Mouse (Mus musculus) WW6 (cell line): ENCODE results near the gene Ripor2.

ENCODE experiments used
- DNase-seq: peaks from one replicate; pipeline ENCODE4 v3.0.0-alpha.2; 2013; ENCODE audit warnings: low read depth, low spot score

Gene Ripor2

DNA sequence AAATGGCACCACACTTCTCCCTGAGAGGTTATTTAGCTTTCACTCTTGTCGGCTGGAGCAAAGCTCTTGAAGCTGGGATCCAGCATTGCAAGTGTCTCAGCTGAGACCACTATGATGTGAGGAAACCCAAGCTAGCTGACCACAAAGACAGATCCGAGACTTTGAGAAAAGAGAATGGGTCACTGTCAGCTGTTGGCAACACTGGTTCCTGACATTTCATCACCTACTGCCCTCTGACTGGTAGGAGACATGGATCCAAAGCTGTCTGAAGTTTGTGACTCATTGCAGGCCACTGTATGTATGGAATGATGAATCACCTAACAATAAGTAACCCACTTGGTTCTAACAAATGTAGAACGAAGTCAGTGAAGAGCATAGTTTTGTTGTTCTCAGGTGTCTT lies 64.3 kb downstream of the Ripor2 start:
- no peak for DNase-seq

DNA sequence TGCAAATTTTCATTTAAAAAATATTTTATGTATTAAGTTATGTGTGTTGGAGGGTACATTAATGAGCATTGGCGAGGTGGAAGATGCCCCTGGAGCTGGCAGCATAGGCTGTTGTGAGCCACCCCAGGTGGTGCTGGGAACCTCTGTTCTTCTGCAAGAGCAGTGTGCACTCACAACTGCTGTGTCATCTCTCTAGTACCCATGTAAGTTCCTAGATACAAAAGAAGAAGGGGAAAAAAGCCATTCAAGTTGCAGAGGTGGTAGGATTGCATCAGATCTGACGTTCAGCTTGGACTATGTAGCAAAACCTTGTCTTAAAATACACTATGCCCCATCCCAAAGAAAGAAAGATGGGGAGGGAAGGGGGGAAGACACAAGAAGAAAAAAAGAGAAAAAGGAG lies 65.5 kb downstream of the Ripor2 start:
- no peak for DNase-seq

DNA sequence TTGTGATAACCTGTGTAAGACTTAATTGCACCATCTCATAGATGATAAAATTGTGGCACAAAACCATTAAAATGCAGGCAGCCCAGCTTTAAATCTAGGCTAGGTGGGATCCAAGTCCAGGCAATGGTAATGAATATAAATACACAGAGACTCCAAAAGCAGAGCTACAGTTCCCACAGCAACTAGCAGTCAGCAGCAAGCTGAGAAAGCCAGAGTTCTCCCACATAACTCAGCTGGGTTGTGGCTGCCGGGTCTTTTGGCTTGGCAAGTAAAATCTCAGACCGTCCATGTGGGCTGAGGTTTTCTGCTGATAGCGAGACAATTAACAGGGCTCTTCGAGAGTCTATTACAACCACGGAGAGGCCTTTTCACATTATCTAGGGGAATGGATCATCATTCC lies 66.0 kb downstream of the Ripor2 start:
- no peak for DNase-seq

DNA sequence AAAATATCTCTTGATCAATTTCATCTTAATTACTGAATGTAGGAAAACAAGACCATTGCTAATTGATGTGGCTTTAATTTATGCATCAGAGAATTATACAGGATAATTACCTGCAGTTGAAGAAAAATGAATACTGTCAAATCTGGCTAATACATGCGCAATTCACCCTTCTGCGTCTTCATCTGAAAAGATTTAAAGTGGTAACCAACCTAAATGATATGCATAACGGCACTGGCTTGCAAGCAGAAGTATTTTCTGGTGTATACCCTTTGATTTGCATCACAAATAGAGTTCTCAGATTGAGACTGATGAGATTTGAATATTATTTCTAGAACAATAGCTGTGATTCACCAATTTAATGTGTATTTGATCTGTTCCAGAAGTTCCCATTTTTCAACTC lies 66.7 kb downstream of the Ripor2 start:
- no peak for DNase-seq

DNA sequence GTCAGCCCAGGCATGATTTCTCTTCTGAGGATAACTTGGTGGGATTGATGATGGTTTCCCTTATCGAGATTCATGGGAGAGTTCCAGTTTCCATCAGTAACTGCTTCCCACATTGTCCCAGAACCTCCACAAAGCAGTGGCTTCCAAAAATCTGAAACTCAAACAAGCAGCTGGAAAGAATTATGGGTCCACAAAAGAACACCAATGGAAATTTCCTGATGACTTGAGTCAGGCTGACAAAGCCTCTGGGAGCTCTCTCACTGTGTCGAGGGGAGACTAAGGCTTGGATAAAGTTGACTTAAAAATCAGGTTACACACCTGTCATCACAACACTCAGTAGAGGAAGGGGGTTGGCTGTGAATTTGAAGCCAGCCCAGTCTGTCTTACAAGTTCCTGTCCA lies 67.1 kb downstream of the Ripor2 start:
- no peak for DNase-seq

DNA sequence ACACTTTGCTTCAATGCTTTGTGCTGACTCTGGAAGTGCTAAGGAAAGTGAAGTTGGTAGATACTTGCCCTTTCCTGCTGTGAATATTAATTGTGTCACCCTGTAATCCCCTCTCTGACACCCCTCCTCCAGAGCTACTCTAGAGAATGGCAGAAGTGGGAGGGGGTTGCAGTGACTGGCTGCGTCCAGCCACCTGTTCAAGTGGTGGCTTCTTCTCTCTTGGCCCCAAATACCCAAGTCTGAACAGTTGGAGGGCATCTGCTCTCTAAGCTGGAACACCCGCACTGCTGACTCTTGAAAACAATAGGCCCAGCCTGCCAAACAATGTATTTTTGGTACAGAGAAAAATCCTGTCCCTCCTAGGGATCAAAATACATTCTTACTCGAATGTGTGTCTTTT lies 69.0 kb downstream of the Ripor2 start:
- no peak for DNase-seq

DNA sequence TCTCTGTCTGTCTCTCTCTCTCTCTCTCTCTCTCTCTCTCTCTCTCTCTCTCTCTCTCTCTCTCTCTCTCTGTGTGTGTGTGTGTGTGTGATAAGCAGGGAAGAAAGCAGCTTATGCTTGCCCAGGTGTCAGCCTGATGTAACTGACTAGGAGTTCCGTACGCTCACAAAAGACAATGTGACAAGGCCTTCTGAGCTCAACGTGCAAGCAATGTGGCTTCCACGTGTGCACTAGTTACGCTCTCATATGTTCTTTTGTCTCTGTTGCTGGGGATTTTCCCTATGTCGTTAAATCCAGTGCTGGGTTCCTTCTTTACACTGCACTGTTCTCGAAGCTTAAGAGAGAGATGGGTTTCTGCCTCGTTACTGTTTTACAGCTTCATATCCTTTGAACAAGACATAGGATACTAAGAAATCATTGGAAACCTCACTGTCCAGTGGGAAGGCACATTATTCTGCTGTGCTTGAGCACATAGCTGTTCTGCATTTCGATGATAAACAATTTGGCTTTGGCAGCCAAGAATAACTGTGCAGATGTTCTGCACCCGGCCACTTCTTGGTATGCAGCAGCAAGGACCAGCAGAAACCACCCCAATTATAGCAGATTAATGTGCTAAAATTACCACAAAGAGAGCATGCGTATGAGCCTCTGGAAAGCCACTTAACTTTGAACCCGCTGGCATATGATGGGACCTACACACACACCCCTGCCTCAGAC lies 73.1 kb downstream of the Ripor2 start:
- DNase-seq = no peak

DNA sequence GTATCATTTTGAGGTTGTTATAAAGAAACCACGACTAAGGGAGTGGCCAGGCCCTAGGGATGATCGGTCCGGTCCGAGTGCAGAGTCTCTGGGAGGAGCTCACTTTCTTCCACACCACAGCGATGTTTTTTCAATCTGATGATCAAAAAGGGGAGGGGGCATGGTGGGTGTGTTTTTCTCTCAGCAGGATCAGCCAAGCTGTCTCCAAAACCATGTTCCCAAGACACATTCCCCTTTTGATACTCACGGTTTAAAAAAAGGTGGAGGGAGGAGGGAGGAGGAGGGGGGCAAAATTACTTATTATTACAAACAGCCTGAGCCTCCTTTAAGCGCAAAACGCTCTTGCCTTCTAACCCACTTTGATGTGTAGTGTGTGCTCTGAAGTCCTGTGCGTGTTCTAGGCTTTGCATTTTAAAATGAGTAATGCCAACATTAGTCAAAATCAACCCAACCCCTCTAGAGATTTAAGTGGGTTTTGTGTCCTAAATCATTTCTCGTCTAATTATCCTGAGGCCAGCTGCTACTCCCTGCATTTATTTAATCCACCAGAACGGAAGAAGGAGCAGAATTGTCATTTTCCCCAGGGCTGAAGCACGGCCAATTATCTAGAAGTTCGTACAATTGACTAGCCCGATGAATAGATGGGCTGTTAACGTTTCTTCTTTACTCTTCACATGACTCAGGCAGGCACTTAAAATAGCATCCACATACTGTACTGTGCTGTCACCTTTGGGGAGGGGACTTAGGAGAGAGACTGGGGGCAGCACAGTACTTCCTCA lies 74.9 kb downstream of the Ripor2 start:
- no peak for DNase-seq

DNA sequence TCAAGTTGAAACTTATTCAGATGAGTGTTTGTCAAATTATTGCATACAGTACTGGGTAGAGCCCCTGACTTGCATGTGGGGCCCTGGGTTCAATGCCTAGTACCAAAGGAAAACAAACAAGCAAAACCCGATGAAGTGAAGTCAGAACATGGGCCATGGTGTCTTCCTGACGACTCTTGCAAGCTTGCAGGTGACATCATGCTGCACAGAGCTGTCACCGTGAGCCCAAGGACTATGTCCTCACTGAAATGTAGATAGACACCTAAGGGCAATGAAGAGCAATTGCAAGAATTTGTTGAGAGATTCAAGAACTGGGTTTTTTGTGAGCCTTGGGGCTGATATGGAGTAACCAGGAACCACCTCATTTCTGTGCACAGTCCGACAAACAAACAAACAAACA lies 84.8 kb downstream of the Ripor2 start:
- no peak for DNase-seq

DNA sequence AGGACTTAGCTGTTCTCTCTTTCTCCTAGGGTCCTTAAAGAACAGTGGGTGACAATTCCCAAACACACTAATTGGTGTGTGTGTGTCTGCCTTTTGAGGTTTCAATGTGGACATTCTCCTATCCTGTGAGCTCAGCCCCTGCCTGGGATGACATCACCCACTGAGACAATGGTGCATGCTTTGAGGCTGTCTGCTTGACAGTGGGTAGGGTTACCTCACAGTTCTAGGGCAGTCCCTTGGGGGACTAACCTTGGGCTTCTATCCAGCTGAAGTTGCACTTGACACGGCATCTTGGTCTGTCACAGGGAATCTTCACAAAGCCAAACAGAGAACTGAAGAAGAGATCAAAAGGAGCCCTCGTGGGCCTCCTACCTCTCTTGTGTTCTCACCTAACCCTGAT lies 86.6 kb downstream of the Ripor2 start:
- DNase-seq = no peak

DNA sequence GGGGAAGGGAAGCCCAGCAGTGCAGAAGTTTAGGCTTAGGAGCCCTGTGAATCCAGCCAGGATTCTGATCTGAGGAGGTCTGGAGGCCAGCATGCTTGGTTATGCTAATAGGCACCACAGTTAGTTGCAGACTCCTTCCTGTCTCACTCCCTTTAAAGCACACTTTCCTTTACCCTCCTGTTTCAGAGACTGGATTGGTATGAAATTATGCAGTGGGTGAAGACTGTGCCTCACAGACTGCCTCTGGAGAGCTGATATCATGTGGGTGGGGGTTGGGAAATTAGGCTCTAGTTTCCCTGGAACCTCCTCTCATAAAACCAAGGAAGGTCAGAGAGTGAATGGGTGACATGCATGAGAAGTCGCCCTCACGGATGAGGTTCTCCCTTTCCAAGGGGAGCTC lies 88.7 kb downstream of the Ripor2 start:
- DNase-seq = no peak

DNA sequence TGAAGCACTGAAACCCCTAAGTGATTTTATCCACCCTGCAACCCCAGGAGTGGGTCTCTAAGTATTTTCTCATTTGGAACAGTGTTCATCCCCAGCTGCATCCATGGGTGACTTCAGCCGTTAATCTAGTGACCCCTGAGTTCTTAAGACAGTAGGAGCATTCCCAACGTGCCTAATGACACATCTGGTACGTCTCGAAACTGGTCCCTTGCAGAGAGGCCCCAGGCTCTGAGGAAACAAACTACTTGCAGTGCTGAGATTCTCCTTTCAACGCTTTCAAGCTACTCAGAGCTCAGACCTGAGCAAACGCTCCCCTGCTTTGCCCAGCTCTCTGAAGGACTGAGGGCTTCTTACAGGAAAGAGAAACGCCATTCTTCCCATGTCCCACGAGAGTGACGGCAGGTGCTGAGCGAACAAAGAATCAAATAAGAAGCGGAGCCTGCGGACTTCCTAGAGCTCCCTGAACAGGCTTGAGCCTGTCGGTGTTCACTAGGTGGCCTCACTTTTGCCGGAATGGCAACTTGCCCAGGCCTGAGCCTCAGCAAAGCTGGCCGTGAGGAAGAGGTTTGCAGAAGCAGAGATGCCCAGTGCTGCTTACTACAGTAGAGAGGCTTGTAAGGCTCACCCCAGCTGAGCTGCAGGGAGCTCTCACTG lies 97.2 kb downstream of the Ripor2 start:
- no peak for DNase-seq

DNA sequence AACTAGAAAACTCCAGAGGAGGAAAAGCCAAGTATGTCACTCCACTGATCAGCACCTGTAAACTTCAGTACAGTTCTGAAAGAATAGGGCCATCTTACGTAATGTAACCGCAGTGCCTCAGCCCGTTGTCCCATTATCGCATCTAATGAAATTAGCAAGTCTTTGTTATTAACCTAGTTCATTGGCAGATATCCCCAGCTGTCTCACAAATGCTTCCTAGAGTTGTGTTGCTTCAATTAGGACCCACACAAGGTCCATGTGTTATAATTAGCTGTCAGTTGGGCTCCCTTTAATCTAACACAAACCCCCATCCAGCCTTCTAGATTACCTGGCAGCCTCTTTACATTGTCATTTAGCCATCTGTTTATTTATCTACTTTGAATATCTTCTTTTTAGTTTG lies 99.0 kb downstream of the Ripor2 start:
- DNase-seq = no peak

DNA sequence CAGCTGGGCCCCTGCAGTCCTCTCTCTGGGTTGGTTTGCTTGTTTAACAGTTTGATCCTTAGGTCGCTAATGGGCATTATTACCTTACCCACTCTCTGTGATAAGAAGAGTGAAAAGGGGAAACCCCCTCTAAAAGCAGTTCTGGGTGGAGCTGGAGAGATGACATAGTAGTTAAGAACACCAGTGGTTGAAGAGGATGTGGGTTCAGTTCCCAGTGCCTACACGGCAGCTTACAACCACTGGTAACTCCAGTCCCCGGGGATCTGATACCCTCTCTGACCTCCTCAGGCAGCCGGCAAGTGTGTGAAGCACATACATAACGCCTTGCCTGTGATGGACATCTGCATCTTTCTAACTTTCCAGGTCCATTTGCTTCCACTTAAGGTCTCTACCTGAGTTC lies 100.4 kb downstream of the Ripor2 start:
- DNase-seq = no peak

DNA sequence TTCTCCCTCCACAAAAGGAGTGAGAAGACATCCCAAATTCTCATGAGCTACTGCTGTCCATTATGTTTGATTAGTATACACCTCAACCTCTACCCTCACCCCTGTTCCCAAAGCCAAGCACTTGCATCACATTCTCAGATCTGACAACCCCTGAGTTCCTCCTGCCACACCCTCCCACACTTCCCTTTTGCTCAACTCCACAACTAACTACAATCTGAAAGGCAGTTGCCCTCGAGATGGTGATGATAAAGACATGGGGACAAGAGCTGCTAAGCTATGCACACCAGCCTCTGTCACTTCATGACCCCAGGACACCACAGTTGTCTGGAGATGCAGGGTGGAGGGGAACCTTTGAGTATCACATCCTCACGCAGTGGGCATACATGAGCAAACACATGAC lies 102.5 kb downstream of the Ripor2 start:
- no peak for DNase-seq

DNA sequence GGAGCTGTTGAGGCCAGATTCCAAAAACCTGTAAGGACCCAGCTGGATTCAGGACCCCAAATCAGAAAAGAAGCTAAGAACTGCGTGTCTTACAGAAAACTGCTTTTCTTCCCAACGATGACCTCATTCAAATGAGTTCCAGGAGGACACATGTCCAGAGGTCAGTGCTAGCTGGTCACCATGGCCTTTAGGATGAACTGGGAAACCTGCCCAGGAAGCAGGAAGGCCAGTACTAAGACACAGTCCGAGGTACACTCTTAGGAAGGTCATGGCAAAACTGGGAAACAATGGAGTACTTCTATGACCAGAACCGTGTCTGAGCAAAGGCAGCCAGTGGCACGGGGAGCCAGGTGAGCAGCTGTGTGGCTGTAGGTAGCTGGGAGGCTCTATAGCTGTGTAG lies 103.9 kb downstream of the Ripor2 start:
- no peak for DNase-seq

DNA sequence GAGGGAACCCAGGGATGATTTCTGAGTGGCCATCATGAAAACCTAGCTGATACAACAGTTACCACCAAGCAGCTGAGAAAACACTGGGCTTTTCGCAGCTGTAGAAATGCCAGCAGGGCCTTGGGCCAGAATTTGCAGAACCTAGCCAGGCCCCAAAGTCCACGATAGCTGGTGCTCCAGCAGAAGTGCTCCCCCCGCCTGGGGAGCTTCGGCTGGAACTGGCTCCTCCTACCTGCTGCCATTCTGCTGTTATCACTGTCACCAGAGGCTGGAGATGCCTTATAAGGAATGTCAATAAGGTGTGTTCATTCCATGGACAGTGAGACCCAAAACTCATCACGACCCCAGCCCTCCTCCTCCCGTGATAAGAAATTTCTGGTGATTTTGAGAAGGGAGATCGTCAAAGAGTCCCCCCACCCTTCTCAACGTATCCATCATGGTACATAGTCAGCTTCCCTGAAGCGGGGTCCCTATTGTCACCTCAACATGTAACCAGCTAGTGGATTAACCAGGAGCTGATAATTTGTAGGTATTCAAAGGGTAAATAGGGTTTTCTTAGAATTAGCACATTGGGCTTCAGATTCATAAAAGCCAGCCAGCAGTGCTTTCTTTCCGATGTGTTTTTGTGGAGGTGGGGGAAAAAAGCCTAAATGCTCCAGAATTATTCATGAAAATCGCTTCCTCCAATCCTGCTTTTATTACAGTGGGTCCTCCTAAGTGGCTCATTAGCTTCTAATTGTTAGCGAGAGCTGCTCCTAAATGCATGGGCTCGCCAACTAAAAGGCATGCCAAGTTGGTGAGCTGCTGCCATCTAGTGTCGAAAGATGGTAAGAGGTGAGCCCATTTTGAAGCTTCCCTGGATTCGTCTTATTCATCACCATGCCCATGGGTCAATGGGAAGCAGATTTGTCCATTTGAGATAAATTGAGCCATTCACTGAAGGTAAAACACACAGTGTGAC lies 105.0 kb downstream of the Ripor2 start:
- peak; percentile 45 for DNase-seq

DNA sequence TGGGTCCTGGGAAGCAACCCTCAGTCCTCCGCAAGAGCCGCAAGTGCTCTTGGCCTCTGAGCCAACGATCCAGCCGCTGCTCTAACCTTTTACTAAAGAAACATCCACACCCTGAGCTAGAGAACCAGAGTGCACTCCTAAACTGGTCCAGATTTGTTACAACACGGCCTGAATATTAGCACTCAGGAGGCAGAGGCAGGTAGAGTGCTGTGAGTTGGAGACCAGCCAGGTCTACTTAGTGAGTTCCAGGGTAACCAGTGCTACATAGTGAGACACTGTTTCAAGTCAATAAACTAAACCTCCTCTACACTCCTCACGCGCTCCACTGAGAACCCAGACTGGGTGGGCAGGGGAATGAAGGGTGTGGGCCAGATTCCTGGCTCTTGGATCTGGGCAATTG lies 111.3 kb downstream of the Ripor2 start:
- no peak for DNase-seq

DNA sequence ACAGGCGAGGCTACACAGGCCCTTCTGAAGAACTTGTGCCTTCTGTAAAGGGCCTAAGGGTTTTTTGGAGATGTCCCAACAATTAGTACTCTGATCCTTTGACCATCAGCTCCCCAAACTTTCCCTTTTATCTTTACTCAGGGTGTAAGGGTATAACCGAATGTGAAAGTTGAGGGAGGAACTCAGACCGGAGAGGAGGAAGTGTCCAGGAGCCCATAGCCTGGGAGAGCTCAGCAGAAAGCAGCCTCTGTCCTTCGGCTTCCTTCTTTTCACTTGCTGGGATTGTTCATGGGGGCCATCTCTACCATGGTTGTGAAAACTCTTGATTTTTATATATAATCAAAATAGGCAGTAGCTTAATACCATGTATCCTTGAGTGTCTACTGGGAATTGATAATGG lies 116.8 kb downstream of the Ripor2 start:
- no peak for DNase-seq

DNA sequence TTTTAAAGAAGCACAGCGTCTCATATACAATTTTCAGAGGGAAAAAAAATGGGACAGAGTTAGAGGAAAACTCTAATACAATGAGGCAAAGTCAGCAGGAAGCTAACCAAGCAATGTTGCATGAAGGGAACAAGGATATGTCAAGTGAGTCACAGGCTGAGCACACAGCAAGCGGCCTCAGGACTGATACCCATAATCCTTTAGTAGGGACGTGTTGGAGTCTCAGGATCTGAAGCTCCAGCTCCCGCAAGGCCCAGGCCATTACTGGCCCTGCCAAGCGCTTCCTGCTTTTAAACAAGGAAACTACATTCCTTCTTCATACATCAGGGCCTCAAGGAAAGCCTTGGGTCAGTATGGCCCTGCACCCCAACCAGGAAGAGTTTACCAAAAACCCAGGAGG lies 120.1 kb downstream of the Ripor2 start:
- DNase-seq = no peak

DNA sequence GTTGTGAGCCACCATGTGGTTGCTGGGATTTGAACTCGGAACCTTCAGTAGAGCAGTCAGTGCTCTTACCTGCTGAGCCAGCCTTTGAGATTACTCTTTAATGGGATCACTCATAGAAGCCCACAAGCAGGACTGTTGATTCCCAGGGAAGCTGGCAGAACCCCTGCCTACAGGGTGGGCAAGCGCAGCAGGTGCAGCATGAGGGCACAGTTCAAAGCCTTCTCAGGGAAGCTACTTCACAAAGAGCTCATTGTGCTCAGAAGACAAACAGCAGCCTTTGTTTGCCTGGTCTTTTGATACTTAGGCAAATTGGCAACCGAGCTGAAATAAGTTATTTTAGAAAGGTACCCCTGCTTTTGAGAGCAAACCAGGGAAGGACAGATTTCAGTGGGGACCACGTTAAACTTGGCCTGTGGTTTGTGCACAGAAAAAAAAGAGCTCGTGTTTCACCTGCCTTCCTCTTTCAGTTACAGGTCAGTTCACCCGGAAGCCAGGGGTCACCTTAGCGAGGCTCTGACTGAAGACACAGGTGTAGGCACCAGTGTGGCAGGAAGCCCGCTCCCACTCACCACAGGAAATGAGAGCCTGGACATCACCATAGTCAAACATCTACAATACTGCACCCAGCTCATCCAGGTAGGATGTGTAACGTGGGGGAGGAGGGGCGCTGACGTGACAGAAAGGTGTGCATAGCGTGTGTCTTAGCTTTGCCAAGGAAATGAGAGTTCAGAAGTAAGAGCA lies 127.8 kb downstream of the Ripor2 start:
- no peak for DNase-seq
